Mouse (Mus musculus): Measurements from ENCODE around the gene Ncam1.

DNA sequence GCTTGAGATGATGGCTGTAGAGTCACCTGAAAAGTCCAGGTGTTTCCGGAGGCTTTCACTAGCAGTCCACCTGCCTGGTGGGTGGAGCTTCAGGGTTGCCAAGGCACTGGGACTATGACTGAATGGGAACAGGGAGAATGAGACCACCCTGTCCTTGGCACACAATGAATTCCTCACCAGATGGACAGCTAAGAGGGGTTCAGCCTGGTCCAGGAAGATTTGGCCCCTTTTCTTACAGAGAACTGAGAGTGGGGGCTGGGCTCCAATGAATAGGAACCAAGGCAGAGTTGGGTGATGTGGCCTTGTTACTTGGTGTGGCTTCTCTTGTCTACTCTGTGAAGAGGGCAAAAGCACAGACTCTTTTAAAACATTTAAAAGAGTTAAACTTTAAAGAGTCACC lies 346.3 kb downstream of the Ncam1 start:
- no peak for TF ChIP-seq CTCF (IDR thresholded peaks at IDR 0.05; ENCODE audit: low read depth)
- TF ChIP-seq EP300 (IDR thresholded peaks at IDR 0.05; ENCODE audit: low read depth) = no peak

Data from liver, postnatal 0 days (tissue).